Mouse (Mus musculus) natural killer cell, adult 2 months (primary cell): Measurements from ENCODE around the gene Gabbr2.

ENCODE experiments used
- DNase-seq, 2 experiments: peaks; one replicate each; pipeline ENCODE4 v3.0.0; 2022; ENCODE audit warnings: low spot score in 2 of 2

Gabbr2 gene

GRCm38 (mm10) chr4:46770090-46770489, 221.6 kb downstream of the Gabbr2 start:
- DNase-seq: peak in 1 of 2 experiments; percentile 24

GRCm38 (mm10) chr4:46766326-46766725, 225.3 kb downstream of the Gabbr2 start:
- DNase-seq: no peak

GRCm38 (mm10) chr4:46759838-46760237, 231.8 kb downstream of the Gabbr2 start:
- DNase-seq: no peak

- DNase-seq: no peak
Measured at GRCm38 (mm10) chr4:46758340-46759041, 233.2 kb downstream of the Gabbr2 start.

DNA sequence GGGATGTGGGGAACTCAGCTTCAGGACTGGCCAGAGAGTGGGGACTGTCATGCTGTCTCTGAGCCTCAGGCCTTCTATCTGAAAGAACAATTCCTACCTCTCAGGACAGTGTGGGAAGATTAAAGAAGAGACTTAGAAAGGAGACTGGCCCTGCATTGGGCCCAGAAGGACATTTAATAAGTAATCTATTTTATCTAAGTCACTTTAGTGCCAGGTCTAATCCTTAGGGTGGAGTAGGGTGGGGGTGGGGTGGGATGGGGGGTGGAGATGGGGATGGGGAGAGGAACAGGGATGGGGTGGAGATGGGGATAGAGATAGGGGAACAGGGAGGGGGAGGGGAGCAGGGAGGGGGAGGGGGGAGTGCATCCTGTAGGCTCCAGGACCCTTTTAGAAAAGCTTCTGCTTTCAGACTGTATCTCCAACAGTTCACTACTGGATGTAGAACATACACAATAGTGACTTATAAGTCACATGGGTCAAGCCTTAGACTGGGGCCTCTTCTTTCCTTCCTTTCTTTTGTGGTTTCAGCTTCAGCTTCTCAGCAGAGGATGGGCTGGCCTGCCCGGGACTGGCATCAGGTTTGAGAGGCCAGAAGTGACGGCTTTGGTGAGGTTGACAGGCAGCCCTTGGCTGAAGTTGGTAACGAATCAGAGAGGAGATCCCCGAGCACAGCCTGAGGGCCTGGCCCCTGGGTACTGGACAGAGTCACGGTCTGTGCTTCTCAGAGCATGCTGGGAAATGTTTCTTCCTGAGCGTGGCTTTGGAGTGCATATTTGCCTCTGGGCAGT, 237.1 kb downstream of the Gabbr2 start:
- DNase-seq: peak; percentile 6 to 9

- peak in 1 of 2 experiments; percentile 6 for DNase-seq
Measured at GRCm38 (mm10) chr4:46752306-46752705, 239.4 kb downstream of the Gabbr2 start.

DNA sequence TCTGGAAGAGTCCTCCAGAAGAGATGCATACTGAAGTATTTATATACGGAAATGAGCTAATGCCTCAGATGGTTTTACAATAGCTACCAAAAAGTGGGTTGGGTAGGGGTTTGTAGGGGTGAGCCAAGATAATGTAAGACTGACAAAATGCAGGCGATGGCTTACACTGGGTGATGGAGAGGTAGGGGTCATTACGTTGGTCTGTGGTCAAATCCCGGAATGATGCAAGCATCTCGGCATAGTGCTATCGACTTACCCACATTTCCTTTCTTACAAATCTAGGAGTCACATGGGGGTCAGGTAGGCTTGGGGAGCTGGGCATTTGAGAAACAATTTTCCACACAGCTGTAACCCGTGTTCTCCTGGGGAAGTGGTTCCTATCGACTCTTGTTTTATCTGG, 242.7 kb downstream of the Gabbr2 start:
- no peak for DNase-seq

- DNase-seq: no peak
Measured at GRCm38 (mm10) chr4:46747007-46747746, 244.5 kb downstream of the Gabbr2 start.

GRCm38 (mm10) chr4:46745536-46745935, 246.1 kb downstream of the Gabbr2 start:
- DNase-seq: no peak

GRCm38 (mm10) chr4:46744583-46745155, 247.0 kb downstream of the Gabbr2 start:
- no peak for DNase-seq

DNA sequence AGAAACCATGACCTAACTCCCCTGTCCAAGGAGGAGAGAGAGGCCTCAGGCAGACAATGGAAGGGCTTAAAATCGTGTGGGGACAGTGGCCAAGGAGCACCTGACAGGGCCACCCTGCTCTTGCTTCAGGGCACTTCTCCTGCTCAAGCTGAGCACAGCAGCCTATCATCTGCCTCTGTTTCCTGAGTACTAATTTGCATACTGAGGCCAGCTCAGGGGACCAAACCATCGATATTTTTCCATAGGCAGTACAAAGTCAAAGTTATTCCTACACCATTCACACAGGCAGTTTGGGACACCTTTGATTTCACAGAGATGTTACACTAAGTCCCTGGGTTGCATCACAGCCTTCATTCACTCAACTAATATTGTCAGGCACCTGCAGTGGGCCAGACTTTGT, 249.1 kb downstream of the Gabbr2 start:
- DNase-seq: no peak

GRCm38 (mm10) chr4:46736910-46737511, 254.7 kb downstream of the Gabbr2 start:
- no peak for DNase-seq

GRCm38 (mm10) chr4:46734906-46735305, 256.8 kb downstream of the Gabbr2 start:
- DNase-seq: no peak

DNA sequence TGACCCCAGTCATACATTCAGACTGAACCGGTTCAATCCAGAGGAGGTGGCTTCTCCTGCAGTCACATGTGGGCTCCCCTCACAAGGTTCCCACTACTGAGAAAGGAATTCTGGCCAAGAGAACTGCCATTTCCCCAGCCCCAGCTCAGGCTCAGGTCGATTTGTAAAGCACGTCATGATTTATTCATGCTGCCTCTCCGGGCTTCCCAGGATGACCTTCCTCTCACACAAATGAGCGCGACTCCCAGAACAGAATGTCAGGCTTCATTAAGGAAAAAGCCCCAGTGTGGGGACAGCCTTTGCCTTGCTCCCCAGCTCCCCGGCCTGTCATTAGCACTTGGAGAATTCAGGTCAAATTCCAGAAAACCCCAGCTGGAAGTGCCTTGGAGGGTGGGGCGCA, 260.1 kb downstream of the Gabbr2 start:
- no peak for DNase-seq

GRCm38 (mm10) chr4:46729306-46730042, 262.2 kb downstream of the Gabbr2 start:
- no peak for DNase-seq

- no peak for DNase-seq
Measured at GRCm38 (mm10) chr4:46728231-46728630, 263.4 kb downstream of the Gabbr2 start.

DNA sequence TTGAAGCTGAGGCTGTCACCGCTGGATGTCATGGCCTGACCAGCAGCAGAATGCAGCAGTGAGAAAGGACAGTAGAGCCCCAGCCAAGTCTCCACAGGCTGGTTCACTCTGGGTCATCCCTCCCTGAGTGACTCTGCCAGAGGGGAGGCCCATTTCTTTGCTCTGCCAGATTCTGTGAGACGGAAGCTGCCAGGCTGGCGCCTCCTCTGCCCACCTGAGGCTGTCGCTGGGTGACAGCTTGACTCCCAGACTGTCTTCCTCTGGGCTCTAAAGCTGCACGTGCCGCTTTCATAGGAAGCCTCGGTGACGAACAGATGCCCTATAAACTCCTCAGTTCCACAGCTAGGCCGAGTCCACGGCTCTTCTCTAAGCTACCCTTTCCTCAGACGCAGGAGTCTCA, 264.5 kb downstream of the Gabbr2 start:
- DNase-seq: no peak

- DNase-seq: no peak
Measured at GRCm38 (mm10) chr4:46720821-46721557, 270.7 kb downstream of the Gabbr2 start.

- no peak for DNase-seq
Measured at GRCm38 (mm10) chr4:46720070-46720469, 271.6 kb downstream of the Gabbr2 start.

- DNase-seq: no peak
Measured at GRCm38 (mm10) chr4:46718624-46719023, 273.0 kb downstream of the Gabbr2 start.
